Mouse (Mus musculus) forebrain, embryonic 13.5 days (tissue): ENCODE measurements at regions not wholly inside any gene's neighbourhood (a gene's known extent, or its start where the extent isn't known, plus 50 kb on each side); places are given as distances from the start of the nearest gene placed in this dataset.
A peak's percentile ranks its signal among the peaks of the same experiment; 100 is the strongest.

Experiments
- ATAC-seq: fragments of 200-750 bp; cut with Nextera tagmentation; 2 replicates; pipeline ENCODE4 v1.8.0; 2017
- H3K27ac ChIP-seq: fragments of 300-500 bp; sonication (generic); 2 replicates; pipeline ENCODE4 v1.5.1; 2015; ENCODE audit warnings: inconsistent platforms, mild to moderate bottlenecking, moderate library complexity
- H3K27me3 ChIP-seq: fragments of 300-500 bp; sonication (generic); 2 replicates; pipeline ENCODE4 v1.6.1; 2015; ENCODE audit warnings: mild to moderate bottlenecking, inconsistent platforms
- H3K36me3 ChIP-seq: fragments of 300-500 bp; sonication (generic); 2 replicates; pipeline ENCODE4 v1.6.1; 2015; ENCODE audit warnings: mild to moderate bottlenecking, inconsistent platforms; ENCODE audit not compliant: poor library complexity, severe bottlenecking
- H3K4me1 ChIP-seq: fragments of 300-500 bp; sonication (generic); 2 replicates; pipeline ENCODE4 v1.6.1; 2015; ENCODE audit warnings: inconsistent platforms
- H3K4me2 ChIP-seq: fragments of 300-500 bp; sonication (generic); 2 replicates; pipeline ENCODE4 v1.6.1; 2015; ENCODE audit warnings: inconsistent platforms, mild to moderate bottlenecking, moderate library complexity
- H3K4me3 ChIP-seq: fragments of 300-500 bp; sonication (generic); 2 replicates; pipeline ENCODE4 v1.5.1; 2015; ENCODE audit warnings: mild to moderate bottlenecking, inconsistent platforms
- H3K9ac ChIP-seq: fragments of 300-500 bp; sonication (generic); 2 replicates; pipeline ENCODE4 v1.6.1; 2015; ENCODE audit warnings: mild to moderate bottlenecking, inconsistent platforms
- H3K9me3 ChIP-seq: fragments of 300-500 bp; sonication (generic); replicated peaks from 2 replicates; pipeline ENCODE4 v1.6.1; 2016; ENCODE audit warnings: inconsistent platforms
- WGBS: fragments of 180-500 bp; shearing (Covaris S2); methylation state at CpG from one replicate; pipeline ENCODE4 v1.1.7; 2015; 5-methylcytosine and 5-hydroxymethylcytosine counted together

DNA sequence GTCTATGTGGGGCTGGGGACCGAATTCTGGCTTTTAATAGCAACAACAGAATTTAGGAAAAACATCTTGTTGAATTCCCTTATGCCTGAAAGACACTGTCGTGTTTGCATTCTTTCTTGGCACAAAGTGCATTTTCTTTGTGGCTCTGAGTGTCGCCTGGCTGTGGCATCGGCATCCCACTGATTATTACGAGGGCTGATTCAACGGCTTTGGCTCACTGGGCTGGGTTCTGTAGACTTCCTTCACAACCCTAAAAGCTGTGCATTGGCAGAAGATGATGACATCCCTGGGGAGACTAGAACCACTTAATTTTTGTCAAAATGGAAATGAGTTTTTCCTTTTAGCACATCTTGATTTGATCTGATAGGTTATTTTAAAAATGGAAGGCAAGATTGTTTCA lies 179.8 kb upstream of the Zic1 start:
- H3K4me2 ChIP-seq: no peak overlapping the region
- no peaks in the 10 kb centered on the region for H3K36me3 ChIP-seq
- no peak overlapping the region for H3K4me3 ChIP-seq
- no peaks in the 10 kb centered on the region for H3K9me3 ChIP-seq
- H3K9ac ChIP-seq: no peak overlapping the region
- H3K27ac ChIP-seq: no peak overlapping the region
- H3K27me3 ChIP-seq: no peaks in the 10 kb centered on the region
- WGBS: 36% methylated on average over 6 of the region's 6 CpGs
- 0 out of 2 replicates have a peak, but pooled peaks have one; percentile 58 for ATAC-seq
- H3K4me1 ChIP-seq: no peaks in the 10 kb centered on the region

DNA sequence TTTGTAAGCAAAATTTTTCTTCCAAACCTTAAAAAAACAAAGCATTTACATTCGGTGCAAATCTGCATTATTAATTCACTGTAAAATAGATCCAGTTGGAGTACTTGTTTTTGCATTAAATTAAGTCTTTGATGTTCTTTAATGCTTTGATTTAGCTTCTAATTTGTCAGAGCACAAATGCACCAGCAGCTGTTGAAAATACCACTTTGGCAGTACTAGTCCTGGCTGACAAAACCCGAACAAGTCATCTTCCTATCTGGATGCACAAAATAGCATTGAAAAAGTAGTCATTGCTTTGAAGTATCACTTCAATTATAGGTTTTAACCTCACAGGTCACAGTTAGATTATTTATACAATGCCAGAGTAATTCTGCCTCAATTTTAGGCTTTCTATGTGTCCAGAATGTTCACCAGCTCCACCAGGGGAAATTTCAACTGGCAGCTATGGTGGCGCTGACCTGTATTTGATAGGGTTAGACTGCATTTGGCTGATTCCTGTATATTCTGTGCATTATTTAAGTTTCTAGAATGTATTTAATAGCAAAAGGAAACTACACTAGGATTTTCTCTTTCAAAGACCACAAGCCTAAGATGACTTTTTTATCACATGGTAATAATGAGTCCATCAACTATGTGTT lies 163.3 kb upstream of the Zic1 start:
- 47% methylated on average over 3 of the region's 3 CpGs for WGBS
- Histone ChIP-seq H3K27ac (peak overlapping the region; percentile 14; the same call in 1 of the 2 replicates), H3K4me3 (no peak overlapping the region), H3K4me2 (no peak overlapping the region), H3K4me1 (peaks cover 9% of the 10 kb centered on the region), H3K36me3 (no peaks in the 10 kb centered on the region), H3K27me3 (no peaks in the 10 kb centered on the region), H3K9me3 (no peaks in the 10 kb centered on the region), H3K9ac (no peak overlapping the region)
- peak; percentile 78 for ATAC-seq

DNA sequence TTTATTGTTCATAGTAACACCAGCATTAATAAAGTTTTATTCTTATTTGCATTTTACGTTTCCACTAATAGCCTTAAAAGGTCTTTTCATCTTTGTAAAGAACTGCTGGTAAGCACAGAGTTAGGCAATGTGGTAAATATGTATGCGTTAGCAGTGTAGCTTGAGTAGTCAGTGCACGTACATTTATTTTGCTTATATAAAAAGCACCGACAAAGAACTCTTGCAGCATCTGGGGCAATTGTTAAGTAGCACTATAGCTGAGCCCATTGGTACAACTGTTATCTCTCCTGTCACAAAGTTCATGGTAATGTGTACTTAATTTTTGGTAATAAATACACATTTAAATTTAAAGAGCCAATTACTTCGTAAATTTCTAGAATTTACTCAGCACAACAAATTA lies 162.8 kb upstream of the Zic1 start:
- H3K4me2 ChIP-seq: no peak overlapping the region
- H3K9ac ChIP-seq: no peak overlapping the region
- H3K36me3 ChIP-seq: no peaks in the 10 kb centered on the region
- 47% methylated on average over 5 of the region's 5 CpGs for WGBS
- H3K4me1 ChIP-seq: peaks cover 9% of the 10 kb centered on the region
- no peaks in the 10 kb centered on the region for H3K9me3 ChIP-seq
- peak; percentile 84 for ATAC-seq
- H3K27me3 ChIP-seq: no peaks in the 10 kb centered on the region
- no peak overlapping the region for H3K27ac ChIP-seq
- no peak overlapping the region for H3K4me3 ChIP-seq

DNA sequence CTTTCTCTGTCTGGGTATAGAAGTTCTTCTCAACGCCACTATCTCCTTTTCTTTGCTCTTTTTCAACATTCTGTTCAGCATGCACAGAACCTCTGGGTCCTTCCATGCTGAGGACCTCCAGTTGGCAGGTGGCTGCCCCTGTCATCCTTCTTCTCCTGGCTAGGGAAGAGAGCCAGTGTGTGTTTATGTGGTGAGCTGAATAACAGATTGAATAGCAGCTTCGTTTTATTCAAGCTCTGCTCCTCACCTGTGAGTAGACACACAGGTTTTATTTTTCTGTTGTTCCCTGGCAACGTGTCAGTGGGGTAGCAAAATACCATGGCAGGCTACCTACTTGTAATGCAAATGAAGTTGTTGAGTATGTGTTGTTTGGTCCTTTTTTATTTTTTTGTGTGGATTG lies 154.9 kb upstream of the Zic1 start:
- Histone ChIP-seq H3K4me3 (no peak overlapping the region), H3K27ac (peak overlapping the region; percentile 31; the same call in 1 of the 2 replicates), H3K9ac (no peak overlapping the region), H3K4me2 (no peak overlapping the region), H3K36me3 (no peaks in the 10 kb centered on the region), H3K27me3 (no peaks in the 10 kb centered on the region), H3K4me1 (peaks cover 14% of the 10 kb centered on the region), H3K9me3 (no peaks in the 10 kb centered on the region)
- WGBS: 36% methylated on average over 3 of the region's 3 CpGs
- ATAC-seq: no peak

DNA sequence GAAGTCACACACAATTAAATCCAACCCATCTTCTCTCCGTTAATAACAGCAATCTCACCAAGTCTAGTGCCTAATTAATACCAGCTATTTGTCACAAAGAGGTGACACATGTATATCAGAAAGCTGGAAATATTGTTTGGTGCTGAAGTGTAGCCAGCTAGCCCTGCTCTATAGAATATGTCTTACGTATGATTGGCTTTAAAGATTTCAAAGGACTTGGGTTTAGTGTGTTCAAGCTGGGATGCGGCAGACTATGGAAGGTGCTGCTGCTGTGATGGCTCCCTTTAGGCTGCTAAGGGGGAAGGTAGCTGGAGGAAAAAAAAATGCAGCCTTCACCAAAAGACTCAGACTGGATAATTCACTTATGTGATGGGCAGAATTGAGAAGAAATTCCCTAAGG lies 144.1 kb upstream of the Zic1 start:
- Histone ChIP-seq H3K9ac (no peak overlapping the region), H3K4me2 (no peak overlapping the region), H3K4me1 (no peaks in the 10 kb centered on the region), H3K27ac (peak overlapping the region; percentile 4; the same call in 1 of the 2 replicates), H3K27me3 (no peaks in the 10 kb centered on the region), H3K4me3 (no peak overlapping the region), H3K9me3 (no peaks in the 10 kb centered on the region), H3K36me3 (no peaks in the 10 kb centered on the region)
- peak; percentile 59; the same call in 1 of the 2 replicates for ATAC-seq
- 45% methylated on average over 3 of the region's 3 CpGs for WGBS

DNA sequence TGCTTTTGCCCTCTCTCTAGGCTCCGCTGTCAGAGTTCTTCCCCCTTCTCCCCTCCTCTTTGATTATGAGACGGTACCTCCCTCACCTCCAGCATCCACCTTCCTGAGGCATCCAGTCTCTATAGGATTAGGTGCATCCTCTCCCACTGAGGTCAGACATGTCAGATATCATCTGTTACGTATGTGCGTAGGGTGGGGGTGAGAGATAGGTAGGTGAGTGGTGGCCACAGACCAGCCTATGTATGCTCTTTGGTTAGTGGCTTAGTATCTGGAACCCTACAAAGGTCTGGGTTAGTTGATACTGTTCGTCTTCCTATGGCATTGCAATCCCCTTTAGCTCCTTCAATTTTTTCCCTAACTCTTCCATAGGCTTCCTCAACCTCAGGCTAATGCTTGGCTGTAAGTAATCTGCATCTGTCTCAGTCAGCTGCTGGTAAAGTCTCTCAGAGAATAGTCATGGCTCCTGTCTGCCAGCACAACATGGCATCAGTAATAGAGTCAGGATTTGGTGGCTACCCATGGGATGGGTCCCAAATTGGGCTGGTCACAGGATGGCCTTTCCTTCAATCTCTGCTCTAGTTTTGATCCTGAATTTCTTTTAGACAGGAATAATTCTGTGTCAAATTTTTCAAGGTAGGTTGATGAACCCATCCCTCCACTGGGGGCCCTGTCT lies 138.2 kb upstream of the Zic1 start:
- H3K36me3 ChIP-seq: no peaks in the 10 kb centered on the region
- no peak overlapping the region for H3K4me2 ChIP-seq
- no peak overlapping the region for H3K4me3 ChIP-seq
- H3K9me3 ChIP-seq: no peaks in the 10 kb centered on the region
- no peak for ATAC-seq
- WGBS: 76% methylated on average over 5 of the region's 5 CpGs
- no peak overlapping the region for H3K9ac ChIP-seq
- no peak overlapping the region for H3K27ac ChIP-seq
- no peaks in the 10 kb centered on the region for H3K27me3 ChIP-seq
- no peaks in the 10 kb centered on the region for H3K4me1 ChIP-seq

DNA sequence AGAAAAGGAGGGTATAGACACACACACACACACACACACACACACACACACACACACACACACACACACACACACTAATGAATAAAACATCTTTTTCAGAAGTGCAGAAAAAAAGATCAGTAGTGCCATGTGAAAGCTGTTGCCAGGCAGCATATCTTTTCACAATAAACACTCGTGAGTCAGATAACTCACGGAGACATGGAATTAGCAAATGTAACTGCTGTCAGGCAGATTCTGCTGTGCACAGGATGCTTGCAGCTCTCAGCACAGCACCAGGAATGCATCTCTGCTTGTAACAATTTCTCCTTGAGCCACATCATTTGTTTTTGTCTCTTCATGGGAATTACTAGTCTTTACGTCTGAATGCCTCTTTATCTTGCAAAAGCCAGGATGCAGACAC lies 111.0 kb upstream of the Zic1 start:
- Histone ChIP-seq H3K9ac (no peak overlapping the region), H3K4me3 (no peak overlapping the region), H3K27ac (no peak overlapping the region), H3K9me3 (no peaks in the 10 kb centered on the region), H3K36me3 (no peaks in the 10 kb centered on the region), H3K4me2 (no peak overlapping the region), H3K27me3 (no peaks in the 10 kb centered on the region), H3K4me1 (peaks cover 5% of the 10 kb centered on the region; the same call in 1 of the 2 replicates)
- ATAC-seq: peak; percentile 55
- WGBS: 26% methylated on average over 3 of the region's 3 CpGs

DNA sequence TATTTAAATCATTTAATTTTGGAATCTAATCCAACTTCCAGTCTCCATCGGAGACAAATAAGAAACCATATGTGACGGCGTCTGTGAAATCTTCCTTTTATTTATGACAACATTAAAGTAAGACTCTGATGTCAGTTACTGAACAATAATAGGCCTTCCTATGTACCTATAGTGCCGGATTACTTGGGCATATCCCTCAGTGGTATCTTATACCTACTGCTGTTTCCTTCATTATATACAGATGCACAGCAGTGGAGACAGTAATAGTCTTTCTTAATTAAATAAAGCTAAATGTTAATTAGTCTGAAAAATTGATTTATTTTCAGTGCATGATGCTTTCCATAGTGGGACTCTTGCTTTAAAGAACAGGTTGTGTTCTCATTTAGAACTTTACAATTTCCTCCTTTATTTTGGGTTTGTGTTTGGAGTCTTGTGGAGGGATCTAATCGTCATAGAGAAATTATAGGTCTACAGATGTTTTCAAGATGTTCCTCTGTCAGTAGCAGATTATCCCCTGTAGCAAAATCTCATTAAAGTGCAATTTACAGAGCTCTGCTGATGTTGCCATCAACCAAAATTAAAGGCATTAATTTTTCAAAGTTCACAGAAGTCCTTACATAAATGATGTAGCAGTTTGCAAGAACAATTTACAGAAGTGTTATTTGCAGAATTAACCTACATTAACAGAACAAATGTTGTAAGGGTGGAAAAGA lies 97.3 kb upstream of the Zic1 start:
- no peaks in the 10 kb centered on the region for H3K9me3 ChIP-seq

DNA sequence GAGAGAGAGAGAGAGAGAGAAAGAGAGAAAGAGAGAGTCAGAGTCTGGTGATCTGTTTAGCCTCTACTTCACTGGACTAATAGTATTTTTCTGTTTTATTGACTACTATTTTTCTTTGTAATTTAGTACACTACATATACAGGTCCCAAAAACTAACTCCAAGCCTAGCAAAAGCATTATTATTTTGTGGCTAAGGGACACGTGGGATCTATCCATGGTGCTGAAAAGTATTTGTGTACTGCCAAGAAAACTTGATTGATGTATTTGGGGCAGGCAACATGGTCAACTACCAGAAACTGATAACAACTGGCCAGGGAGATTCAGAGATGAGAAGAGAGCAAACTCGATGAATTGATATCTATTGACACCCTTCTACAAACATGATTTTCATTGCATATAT lies 94.3 kb upstream of the Zic1 start:
- no peaks in the 10 kb centered on the region for H3K9me3 ChIP-seq
- H3K36me3 ChIP-seq: no peaks in the 10 kb centered on the region
- H3K4me3 ChIP-seq: no peak overlapping the region
- no peak overlapping the region for H3K4me2 ChIP-seq
- ATAC-seq: no peak
- 0 out of 2 replicates have a peak, but pooled peaks cover 6% of the 10 kb centered on the region for H3K4me1 ChIP-seq
- no peak overlapping the region for H3K27ac ChIP-seq
- H3K9ac ChIP-seq: no peak overlapping the region
- no peaks in the 10 kb centered on the region for H3K27me3 ChIP-seq
- WGBS: 44% methylated on average over 2 of the region's 2 CpGs

More for the DNA sequence above, 97.3 kb upstream of the Zic1 start:
- no peaks in the 10 kb centered on the region for H3K4me1 ChIP-seq
- no peak overlapping the region for H3K4me3 ChIP-seq
- no peak overlapping the region for H3K4me2 ChIP-seq
- no peaks in the 10 kb centered on the region for H3K36me3 ChIP-seq
- WGBS: 77% methylated on average over 5 of the region's 5 CpGs
- no peaks in the 10 kb centered on the region for H3K27me3 ChIP-seq
- ATAC-seq: no peak
- no peak overlapping the region for H3K9ac ChIP-seq
- H3K27ac ChIP-seq: no peak overlapping the region

DNA sequence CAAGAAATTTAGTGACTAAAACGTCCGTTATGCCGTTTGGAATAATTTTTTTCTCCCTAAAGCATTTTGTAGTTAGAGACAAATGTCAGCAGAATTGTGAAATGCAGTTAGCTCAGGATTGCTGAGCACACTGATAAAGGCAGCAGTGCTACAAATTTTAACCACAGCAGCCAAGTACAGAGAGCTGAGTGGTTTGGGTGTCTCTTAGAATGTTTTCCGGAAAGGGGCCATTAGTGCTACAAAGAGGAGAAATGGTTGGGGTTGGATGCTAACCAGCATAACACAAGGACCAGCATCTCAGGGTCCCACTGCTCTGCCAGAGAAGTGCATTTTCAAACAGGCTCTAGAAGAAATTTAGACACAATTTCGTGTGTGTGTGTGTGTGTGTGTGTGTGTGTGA lies 91.2 kb upstream of the Zic1 start:
- Histone ChIP-seq H3K9ac (no peak overlapping the region), H3K9me3 (no peaks in the 10 kb centered on the region), H3K36me3 (no peaks in the 10 kb centered on the region), H3K4me2 (no peak overlapping the region), H3K4me1 (0 out of 2 replicates have a peak, but pooled peaks cover 6% of the 10 kb centered on the region), H3K27me3 (no peaks in the 10 kb centered on the region), H3K4me3 (no peak overlapping the region), H3K27ac (no peak overlapping the region; the same call in 1 of the 2 replicates)
- 64% methylated on average over 5 of the region's 5 CpGs for WGBS
- ATAC-seq: peak; percentile 72

DNA sequence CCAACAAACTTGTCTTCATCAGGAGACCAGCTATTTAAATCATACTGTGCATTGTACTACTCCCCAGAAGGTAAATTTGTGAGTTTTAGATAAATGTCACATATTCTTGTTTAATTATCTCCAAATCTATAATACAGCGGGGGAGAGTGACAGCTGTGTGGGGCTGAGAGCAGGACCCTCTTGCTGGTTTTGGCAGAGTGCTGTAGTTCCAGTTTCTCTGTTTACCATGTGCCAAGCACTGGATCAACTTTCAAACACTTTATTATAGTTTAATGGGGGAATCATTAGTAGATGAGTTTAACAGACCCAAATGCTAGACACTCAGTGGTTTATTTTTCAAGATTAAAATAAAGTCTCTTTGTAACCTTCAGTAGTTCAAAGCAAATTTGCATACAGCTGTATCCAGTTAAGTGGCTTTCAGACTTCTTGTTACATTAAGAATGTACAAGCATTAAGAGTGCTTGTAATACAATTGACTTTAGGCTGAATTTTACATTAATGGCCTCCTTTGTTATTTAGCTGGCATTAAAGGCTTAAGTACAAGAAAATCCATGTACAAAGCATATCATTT lies 90.7 kb upstream of the Zic1 start:
- Histone ChIP-seq H3K36me3 (no peaks in the 10 kb centered on the region), H3K4me1 (0 out of 2 replicates have a peak, but pooled peaks cover 6% of the 10 kb centered on the region), H3K4me2 (no peak overlapping the region), H3K4me3 (no peak overlapping the region), H3K9ac (no peak overlapping the region), H3K27ac (no peak overlapping the region), H3K9me3 (no peaks in the 10 kb centered on the region), H3K27me3 (no peaks in the 10 kb centered on the region)
- ATAC-seq: peak; percentile 94
- 47% methylated on average over 1 of the region's 1 CpGs for WGBS

DNA sequence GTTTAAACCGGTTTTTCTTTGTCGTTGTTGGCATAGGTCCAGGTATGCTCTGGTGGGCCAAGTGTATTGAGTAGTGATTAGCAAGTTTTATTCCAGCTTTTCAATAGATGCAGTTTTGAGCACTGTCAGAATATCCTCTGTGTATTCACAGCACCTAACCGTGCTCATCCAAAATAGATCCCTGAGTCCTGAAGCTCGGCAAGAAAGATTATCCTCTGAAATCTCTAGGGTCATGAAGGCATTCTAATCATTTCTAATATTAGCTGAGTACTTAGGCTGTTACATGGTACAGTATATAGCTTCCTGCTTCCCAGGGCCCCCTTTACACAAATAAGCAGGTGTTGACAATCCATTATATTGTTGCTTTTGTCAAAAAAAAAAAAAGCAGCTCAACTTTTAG lies 73.5 kb upstream of the Zic1 start:
- no peak for ATAC-seq
- H3K36me3 ChIP-seq: no peaks in the 10 kb centered on the region
- 51% methylated on average over 4 of the region's 4 CpGs for WGBS

More for the DNA sequence above, 73.5 kb upstream of the Zic1 start:
- H3K27ac ChIP-seq: no peak overlapping the region
- no peak overlapping the region for H3K4me3 ChIP-seq
- no peak overlapping the region for H3K4me2 ChIP-seq
- H3K4me1 ChIP-seq: peaks cover 5% of the 10 kb centered on the region; the same call in 1 of the 2 replicates
- no peaks in the 10 kb centered on the region for H3K27me3 ChIP-seq
- H3K9me3 ChIP-seq: no peaks in the 10 kb centered on the region
- H3K9ac ChIP-seq: no peak overlapping the region
